Mouse (Mus musculus) olfactory bulb, adult 2 months (tissue): ENCODE data around the gene Aldh3a1.

Source experiments
- CTCF ChIP-seq: fragments of 200-500 bp; IDR thresholded peaks from 2 replicates; pipeline ENCODE4 v1.5.1; 2012; ENCODE audit warnings: low read depth, mild to moderate bottlenecking, low read length, moderate library complexity; ENCODE audit not compliant: insufficient read depth
- POLR2A ChIP-seq: fragments of 200-500 bp; IDR thresholded peaks from 2 replicates; pipeline ENCODE4 v1.6.1; 2012; ENCODE audit warnings: mild to moderate bottlenecking, low read depth, low read length, moderate library complexity; ENCODE audit not compliant: insufficient read depth

- TF ChIP-seq POLR2A = no peak
- peak; percentile 44; the same call in 1 of the 2 replicates for TF ChIP-seq CTCF
Measured at GRCm38 (mm10) chr11:61231329-61231728, 24.0 kb downstream of the Aldh3a1 start.
